Mouse (Mus musculus) intestine, postnatal 0 days (tissue): ENCODE data around the gene Cyp2d22. TPM values are rescaled to one million over a fixed set of nuclear protein-coding genes. Genes with fewer than 3 reads are reported as not detected.
"Not testable (repeated sequence)": the region's sequence is repeated elsewhere in the genome, so short reads cannot be mapped to it uniquely, and the experiment has no call there.

Source experiments
- ATAC-seq: fragments of 200-750 bp; cut with Nextera tagmentation; 2 replicates; pipeline ENCODE4 v1.8.0; 2017; ENCODE audit warnings: mild to moderate bottlenecking, moderate TSS enrichment, moderate library complexity
- H3K27ac ChIP-seq: fragments of 300-500 bp; sonication (generic); 2 replicates; pipeline ENCODE4 v1.5.1; 2014; ENCODE audit warnings: mild to moderate bottlenecking, low read depth, low read length, moderate library complexity
- H3K27me3 ChIP-seq: fragments of 300-500 bp; sonication (generic); replicated peaks from 2 replicates; pipeline ENCODE4 v1.6.1; 2014; ENCODE audit warnings: low read length, mixed read lengths; ENCODE audit not compliant: control insufficient read depth, insufficient read depth
- H3K36me3 ChIP-seq: fragments of 300-500 bp; sonication (generic); 2 replicates; pipeline ENCODE4 v1.6.1; 2014; ENCODE audit warnings: mild to moderate bottlenecking, moderate library complexity; ENCODE audit not compliant: control insufficient read depth, insufficient read depth
- H3K4me1 ChIP-seq: fragments of 300-500 bp; sonication (generic); replicated peaks from 2 replicates; pipeline ENCODE4 v1.6.1; 2014; ENCODE audit warnings: antibody characterized with exemption, low read length, mixed read lengths; ENCODE audit not compliant: control insufficient read depth, insufficient read depth
- H3K4me2 ChIP-seq: fragments of 300-500 bp; sonication (generic); replicated peaks from 2 replicates; pipeline ENCODE4 v1.6.1; 2014; ENCODE audit warnings: low read depth, mild to moderate bottlenecking, moderate library complexity
- H3K4me3 ChIP-seq: fragments of 300-500 bp; sonication (generic); 2 replicates; pipeline ENCODE4 v1.5.1; 2014; ENCODE audit warnings: low read depth, low read length
- H3K9ac ChIP-seq: fragments of 300-500 bp; sonication (generic); 2 replicates; pipeline ENCODE4 v1.6.1; 2014; ENCODE audit warnings: mild to moderate bottlenecking, low read depth, low read length
- H3K9me3 ChIP-seq: fragments of 300-500 bp; sonication (generic); 2 replicates; pipeline ENCODE4 v1.6.1; 2016; ENCODE audit warnings: mixed run types; ENCODE audit not compliant: control insufficient read depth
- CTCF ChIP-seq: sonication (generic); IDR thresholded peaks from 2 replicates; pipeline ENCODE4 v1.5.1; 2016; ENCODE audit warnings: low read depth, mild to moderate bottlenecking, control low read depth, antibody characterized with exemption, moderate library complexity
- WGBS: fragments of 180-500 bp; shearing (Covaris S2); extraction: QIAGEN DNeasy Blood & Tissue Kit; methylation state at CpG from one replicate; pipeline ENCODE4 v1.1.7; 2014; 5-methylcytosine and 5-hydroxymethylcytosine counted together
- polyA plus RNA-seq: library from polyadenylated mRNA; unstranded; fragments of >200 nt; fragmentation: Nextera tagmentation; extraction: Ambion mirVana; gene quantifications from 2 replicates; pipeline ENCODE4 v1.2.1, GENCODE M21; 2015

Gene Cyp2d22
- polyA plus RNA-seq, 1 experiment from 2014 or later: 5.7 TPM

GRCm38 (mm10) chr15:82406981-82407380 is 26.9 kb upstream of the Cyp2d22 start, which contains the start of gene Cyp2d10:
TSS of gene Cyp2d10 (minus strand) at chr15:82407195.
- WGBS: 92% methylated on average over 6 of the region's 6 CpGs
- Histone ChIP-seq H3K27ac (no peak within 1 kb of the TSS), H3K4me2 (no peak within 1 kb of the TSS), H3K9ac (no peak within 1 kb of the TSS), H3K9me3 (no peaks in the 10 kb centered on the region), H3K4me1 (no peaks in the 10 kb centered on the region), H3K27me3 (no peaks in the 10 kb centered on the region), H3K4me3 (no peak within 1 kb of the TSS), H3K36me3 (no peaks in the 10 kb centered on the region)
- 0 out of 2 replicates have a peak, but pooled peaks have one; percentile 19 for ATAC-seq
- TF ChIP-seq CTCF: no peak

- Histone ChIP-seq H3K9me3 (no peaks in the 10 kb centered on the region), H3K4me1 (no peaks in the 10 kb centered on the region), H3K36me3 (no peaks in the 10 kb centered on the region), H3K27me3 (no peaks in the 10 kb centered on the region), H3K9ac (no peak overlapping the region), H3K27ac (no peak overlapping the region), H3K4me2 (no peak overlapping the region), H3K4me3 (no peak overlapping the region)
- TF ChIP-seq CTCF: no peak
- no peak for ATAC-seq
- 79% methylated on average over 3 of the region's 3 CpGs for WGBS
Observed at GRCm38 (mm10) chr15:82404163-82404562, 24.1 kb upstream of the Cyp2d22 start.

DNA sequence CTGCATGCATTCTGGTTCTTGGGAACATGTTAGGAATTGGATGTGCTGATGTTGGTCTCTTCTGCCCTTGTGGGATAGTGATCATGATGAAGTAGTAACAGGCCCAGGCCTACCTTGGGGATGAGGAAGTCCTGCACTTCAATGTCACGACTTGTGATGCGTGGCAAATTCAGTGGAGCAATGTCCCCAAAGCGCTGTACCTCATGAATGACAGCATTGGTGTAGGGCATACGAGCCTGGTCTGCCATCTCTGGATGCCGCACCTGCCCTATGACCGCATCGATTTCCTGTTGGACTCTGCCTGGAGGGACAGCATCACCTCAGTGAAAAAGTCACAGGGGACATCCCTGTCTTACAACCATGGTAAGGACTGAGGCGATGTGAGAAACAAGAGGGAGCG is 23.5 kb upstream of the Cyp2d22 start:
- H3K4me2 ChIP-seq: no peak overlapping the region
- TF ChIP-seq CTCF: no peak
- no peak for ATAC-seq
- no peak overlapping the region for H3K4me3 ChIP-seq
- H3K4me1 ChIP-seq: no peaks in the 10 kb centered on the region
- 92% methylated on average over 9 of the region's 9 CpGs for WGBS
- no peaks in the 10 kb centered on the region for H3K27me3 ChIP-seq
- H3K36me3 ChIP-seq: no peaks in the 10 kb centered on the region
- no peaks in the 10 kb centered on the region for H3K9me3 ChIP-seq
- H3K9ac ChIP-seq: no peak overlapping the region
- no peak overlapping the region for H3K27ac ChIP-seq

DNA sequence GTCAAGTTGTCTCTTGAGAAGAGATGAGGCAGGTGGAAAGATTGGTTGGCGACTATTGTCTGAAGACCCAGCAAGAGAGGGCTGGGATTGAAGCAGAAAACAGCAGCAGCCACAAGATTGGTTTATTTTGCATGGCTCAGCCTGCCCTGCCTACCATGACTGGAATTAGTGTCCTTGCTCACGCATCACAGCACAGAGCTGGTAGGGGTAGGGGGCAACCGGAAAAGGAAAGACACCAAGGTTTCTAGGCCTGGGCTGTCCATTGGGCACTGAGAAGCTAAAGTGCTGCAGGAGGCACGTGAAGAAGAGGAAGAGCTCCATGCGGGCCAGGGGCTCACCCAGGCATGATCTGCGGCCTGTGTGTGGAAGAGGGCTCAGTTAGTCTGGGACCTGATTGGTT is 22.7 kb upstream of the Cyp2d22 start:
- H3K36me3 ChIP-seq: no peaks in the 10 kb centered on the region
- 85% methylated on average over 6 of the region's 6 CpGs for WGBS
- H3K9ac ChIP-seq: no peak overlapping the region
- H3K4me1 ChIP-seq: no peaks in the 10 kb centered on the region
- H3K4me2 ChIP-seq: no peak overlapping the region
- H3K27me3 ChIP-seq: no peaks in the 10 kb centered on the region
- no peak for ATAC-seq
- TF ChIP-seq CTCF: no peak
- no peak overlapping the region for H3K27ac ChIP-seq
- no peaks in the 10 kb centered on the region for H3K9me3 ChIP-seq
- H3K4me3 ChIP-seq: no peak overlapping the region

DNA sequence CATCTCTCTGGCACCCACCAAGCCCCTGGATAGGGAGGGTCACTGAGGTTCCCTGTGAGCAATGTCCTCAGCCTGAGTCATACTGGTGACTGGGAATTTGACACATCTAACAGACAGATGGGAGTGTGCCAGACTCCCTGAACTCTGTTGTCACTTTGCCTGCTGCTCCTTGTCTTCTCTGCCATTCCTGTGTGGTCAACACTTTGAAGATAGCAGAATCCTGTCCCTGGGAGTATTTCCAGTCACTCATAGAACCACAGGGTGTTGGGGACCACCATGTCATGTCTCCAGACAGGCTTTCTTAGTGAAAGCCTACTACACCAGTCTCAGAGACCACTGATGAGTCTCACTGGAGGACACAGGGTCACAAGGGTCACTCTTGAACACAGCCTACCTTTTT is 22.0 kb upstream of the Cyp2d22 start:
- Histone ChIP-seq H3K4me2 (no peak overlapping the region), H3K27me3 (no peaks in the 10 kb centered on the region), H3K4me1 (no peaks in the 10 kb centered on the region), H3K9me3 (no peaks in the 10 kb centered on the region), H3K27ac (no peak overlapping the region), H3K36me3 (no peaks in the 10 kb centered on the region), H3K9ac (no peak overlapping the region), H3K4me3 (no peak overlapping the region)
- no peak for TF ChIP-seq CTCF
- no peak for ATAC-seq

DNA sequence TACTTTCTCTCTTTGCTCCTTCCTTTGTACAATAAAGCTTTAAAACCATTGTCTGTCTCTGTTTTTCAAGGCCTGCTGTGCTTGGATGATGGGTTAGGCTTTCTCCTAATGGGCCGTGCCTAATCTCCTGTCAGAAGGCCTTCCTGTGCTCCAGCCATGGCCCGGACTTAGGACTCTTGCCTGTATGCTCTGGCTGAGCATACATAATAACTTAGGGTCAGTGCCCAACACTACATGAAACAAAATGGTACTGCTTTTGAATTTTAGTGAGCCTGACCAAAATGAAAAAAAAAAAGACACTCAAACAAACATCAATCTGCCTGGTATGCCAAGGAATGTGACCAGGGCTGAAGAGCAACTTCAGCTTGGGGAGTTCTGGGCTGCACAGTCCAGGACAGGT is 21.5 kb upstream of the Cyp2d22 start:
- no peak for TF ChIP-seq CTCF
- Histone ChIP-seq H3K4me3 (no peak overlapping the region), H3K4me1 (no peaks in the 10 kb centered on the region), H3K36me3 (no peaks in the 10 kb centered on the region), H3K4me2 (no peak overlapping the region), H3K9ac (no peak overlapping the region), H3K27me3 (no peaks in the 10 kb centered on the region), H3K27ac (no peak overlapping the region), H3K9me3 (no peaks in the 10 kb centered on the region)
- 69% methylated on average over 2 of the region's 2 CpGs for WGBS
- ATAC-seq: no peak

DNA sequence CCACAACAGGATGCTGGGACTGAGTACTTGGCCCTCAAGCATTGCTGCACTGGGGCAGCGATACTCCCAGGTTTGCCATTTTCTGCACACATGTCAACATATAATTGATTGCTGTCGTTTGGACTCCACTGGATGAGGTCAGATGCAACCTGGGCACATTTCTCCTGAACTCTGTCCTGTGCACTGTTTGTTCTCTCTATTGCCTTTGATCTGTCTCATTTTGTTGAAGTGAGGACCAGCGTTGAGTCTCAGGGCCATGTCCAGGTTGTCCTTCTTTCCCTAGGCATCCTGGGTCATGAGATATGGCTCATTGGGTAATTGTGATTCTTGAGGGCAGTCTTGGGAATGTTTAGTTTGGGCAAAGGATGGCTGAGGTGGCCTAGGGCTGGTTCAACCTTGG is 15.9 kb upstream of the Cyp2d22 start:
- H3K9ac ChIP-seq: not testable (repeated sequence)
- WGBS: 49% methylated on average over 3 of the region's 3 CpGs

DNA sequence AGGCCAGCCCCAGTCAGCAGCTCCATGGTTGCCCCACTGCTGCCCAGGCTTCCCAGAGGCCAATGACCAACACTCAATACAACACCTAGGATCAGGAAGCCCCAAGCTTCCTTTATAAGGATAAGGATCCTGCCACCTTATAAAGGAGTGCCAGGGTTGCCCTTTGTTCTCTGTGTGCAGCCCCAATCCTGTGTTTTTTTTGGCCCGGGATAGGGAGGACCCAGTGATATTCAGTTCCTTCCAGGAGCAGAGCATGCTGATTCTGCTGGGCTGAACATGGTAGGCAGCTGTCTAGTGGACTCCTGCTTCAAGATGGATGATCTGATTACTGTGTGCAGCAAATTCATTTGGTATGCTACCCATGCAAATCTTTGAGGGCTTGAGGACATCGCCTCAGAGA is 13.9 kb upstream of the Cyp2d22 start, which contains the start of gene Cyp2d11:
Cyp2d11 (minus strand) TSS at position 101 of the 400 bp plus-strand sequence.
- not testable (repeated sequence) for ATAC-seq, H3K4me1 ChIP-seq, H3K36me3 ChIP-seq, H3K27ac ChIP-seq, H3K27me3 ChIP-seq, H3K4me2 ChIP-seq, H3K9me3 ChIP-seq, H3K9ac ChIP-seq, H3K4me3 ChIP-seq
- WGBS: 82% methylated on average over 2 of the region's 2 CpGs

More for the DNA sequence above, 15.9 kb upstream of the Cyp2d22 start:
- not testable (repeated sequence) for H3K36me3 ChIP-seq, H3K9me3 ChIP-seq, H3K27ac ChIP-seq, H3K4me3 ChIP-seq, H3K4me1 ChIP-seq, H3K4me2 ChIP-seq, ATAC-seq, H3K27me3 ChIP-seq

DNA sequence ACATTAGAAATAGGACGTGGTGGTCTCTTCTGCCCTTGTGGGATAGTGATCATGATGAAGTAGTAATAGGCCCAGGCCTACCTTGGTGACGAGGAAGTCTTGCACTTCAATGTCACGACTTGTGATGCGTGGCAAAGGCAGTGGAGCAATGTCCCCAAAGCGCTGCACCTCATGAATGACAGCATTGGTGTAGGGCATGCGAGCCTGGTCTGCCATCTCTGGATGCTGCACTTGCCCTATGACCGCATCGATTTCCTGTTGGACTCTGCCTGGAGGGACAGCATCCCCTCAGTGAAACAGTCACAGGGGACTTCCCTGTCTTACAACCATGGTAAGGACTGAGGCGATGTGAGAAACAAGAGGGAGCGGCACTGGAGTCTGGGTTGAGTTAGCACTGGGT is 9.9 kb upstream of the Cyp2d22 start:
- not testable (repeated sequence) for H3K9me3 ChIP-seq, H3K27ac ChIP-seq, H3K4me1 ChIP-seq, H3K27me3 ChIP-seq, H3K9ac ChIP-seq, H3K36me3 ChIP-seq, ATAC-seq, H3K4me3 ChIP-seq, H3K4me2 ChIP-seq
- 95% methylated on average over 9 of the region's 10 CpGs for WGBS
